Mouse (Mus musculus): ENCODE results near the gene Meis3. TPM values are rescaled to one million over a fixed set of nuclear protein-coding genes. Genes with fewer than 3 reads are reported as not detected.

Gene Meis3
- total RNA-seq, 2 experiments from 2014 or later, result 1.5 to 2.1 TPM

GRCm38 (mm10) chr7:16156105-16156714 is 18.7 kb upstream of the Meis3 start:
- DNase-seq, result no peak
- intact Hi-C loops (cut with DNase I), result no loop called here

DNA sequence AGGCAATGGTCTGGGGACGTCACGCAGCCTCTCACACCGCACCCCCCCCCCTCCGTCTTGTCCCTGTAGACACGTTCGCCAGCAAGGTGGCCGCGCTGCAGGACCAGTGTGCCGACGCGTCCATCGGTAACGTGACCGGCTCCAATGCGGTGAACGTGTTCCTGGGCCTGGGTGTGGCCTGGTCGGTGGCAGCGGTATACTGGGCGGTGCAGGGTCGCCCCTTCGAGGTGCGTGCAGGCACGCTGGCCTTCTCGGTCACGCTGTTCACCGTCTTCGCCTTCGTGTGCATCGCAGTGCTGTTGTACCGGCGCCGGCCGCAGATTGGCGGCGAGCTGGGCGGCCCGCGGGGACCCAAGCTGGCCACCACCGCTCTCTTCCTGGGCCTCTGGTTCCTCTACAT is 16.2 kb upstream of the Meis3 start:
- intact Hi-C loops (cut with DNase I), result no loop called here
- no peak for DNase-seq

DNA sequence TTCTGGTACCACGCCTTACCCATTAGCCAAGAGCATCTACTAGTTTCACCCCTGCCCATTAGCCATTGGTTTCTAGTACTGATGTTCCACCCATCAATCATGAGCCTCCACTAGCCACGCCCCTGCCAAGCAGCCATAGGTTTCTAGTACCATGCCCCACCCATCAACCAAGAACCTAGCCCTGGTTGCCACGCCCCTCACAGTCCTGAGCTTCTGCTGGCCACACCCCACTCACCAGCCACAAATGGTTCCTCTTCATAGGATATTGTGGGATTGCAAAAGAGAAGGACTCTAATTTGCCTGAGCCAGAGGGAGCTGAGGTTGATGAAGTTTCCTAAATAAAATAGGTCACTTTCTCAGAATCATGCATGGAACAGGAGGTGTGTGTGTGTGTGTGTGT is 14.2 kb upstream of the Meis3 start:
- intact Hi-C loops (cut with DNase I), result no loop called here

GRCm38 (mm10) chr7:16161302-16161701 is 13.6 kb upstream of the Meis3 start:
- no peak for DNase-seq
- intact Hi-C loops (cut with DNase I), result no loop called here

More for the DNA sequence above, 14.2 kb upstream of the Meis3 start:
- DNase-seq, result no peak

DNA sequence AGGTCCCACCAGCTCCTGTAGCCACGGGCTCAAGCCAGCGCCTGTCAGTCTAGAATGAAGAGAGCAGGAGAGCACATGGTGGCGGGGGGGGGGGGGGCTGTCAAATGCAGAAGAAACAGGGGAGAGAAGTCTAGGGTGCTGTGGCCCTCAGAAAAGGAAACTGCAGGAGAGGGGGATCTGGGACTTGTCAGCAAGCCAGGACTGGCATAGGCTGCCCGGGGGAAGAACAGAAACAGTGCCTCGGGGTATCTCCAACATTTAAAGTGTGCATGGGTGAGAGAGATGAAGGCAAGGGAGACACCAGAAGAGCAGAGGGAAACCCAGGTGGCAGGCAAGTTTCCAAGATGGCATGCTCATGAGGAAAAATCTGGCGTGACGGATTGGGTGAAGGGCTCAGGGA is 12.9 kb upstream of the Meis3 start:
- no peak for DNase-seq
- intact Hi-C loops (cut with DNase I), result no loop called here

DNA sequence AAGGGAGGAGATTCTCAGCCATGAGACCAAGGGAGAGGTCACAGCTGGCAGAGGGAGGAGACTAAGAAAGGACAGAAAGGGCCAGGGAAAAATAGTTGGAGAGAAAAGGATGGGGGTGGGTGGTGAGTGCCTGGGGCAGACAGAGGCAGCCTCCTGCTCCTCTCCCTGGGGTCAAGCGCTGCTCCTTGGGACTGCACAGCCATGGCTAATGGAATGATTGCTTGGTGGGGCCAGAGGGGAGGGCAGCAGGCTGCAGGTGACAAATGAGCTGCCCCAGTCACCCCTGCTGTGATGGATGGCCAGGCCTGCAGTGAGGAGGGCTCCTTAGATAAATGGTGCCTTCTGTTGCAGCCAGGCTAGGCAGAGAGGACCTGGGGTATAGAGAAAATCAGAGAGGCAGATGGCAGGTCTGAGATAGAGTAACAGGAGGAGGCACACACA is 2.7 kb upstream of the Meis3 start:
- intact Hi-C loops (cut with DNase I), result no loop called here
- DNase-seq, result no peak

- intact Hi-C loops (cut with DNase I), result no loop called here
- DNase-seq, result no peak
Observed at GRCm38 (mm10) chr7:16172586-16173140, 2.2 kb upstream of the Meis3 start.

GRCm38 (mm10) chr7:16173146-16173545 is 1.7 kb upstream of the Meis3 start:
- intact Hi-C loops (cut with DNase I), result no loop called here
- no peak for DNase-seq

DNA sequence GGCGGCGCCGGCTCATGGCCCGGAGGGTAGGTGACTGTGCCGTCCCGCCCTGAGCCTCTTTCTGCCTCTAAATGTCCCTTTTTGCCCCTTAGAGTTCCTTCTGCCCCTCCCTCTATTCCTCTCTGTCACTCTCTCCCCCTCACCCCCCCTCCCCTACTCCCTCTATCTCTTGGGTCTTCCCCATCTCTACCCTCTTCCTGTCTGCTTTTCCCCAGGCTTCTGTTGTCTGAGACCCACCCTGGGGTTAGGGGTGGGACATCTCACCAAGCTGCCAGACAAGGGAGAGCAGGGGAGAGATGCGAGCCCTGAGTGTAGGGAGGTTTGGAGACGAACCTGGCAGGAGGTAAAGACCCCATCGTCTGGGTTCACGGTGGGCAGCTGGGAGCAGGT is 647 bp downstream of the Meis3 start:
- intact Hi-C loops (cut with DNase I), result no loop called here
- no peak for DNase-seq

GRCm38 (mm10) chr7:16178114-16178513 is 3.2 kb downstream of the Meis3 start:
- no peak for DNase-seq
- intact Hi-C loops (cut with DNase I), result no loop called here

- peak in 1 of 2 experiments; percentile 31 for DNase-seq
- intact Hi-C loops (cut with DNase I), result loop anchor here (5.0 kb wide), 1 partner anchor 36 kb away; no protein-coding TSS in a partner anchor
Observed at GRCm38 (mm10) chr7:16183663-16184062, 8.8 kb downstream of the Meis3 start.

GRCm38 (mm10) chr7:16187494-16187893 is 12.6 kb downstream of the Meis3 start:
- no peak for DNase-seq
- intact Hi-C loops (cut with DNase I), result no loop called here

DNA sequence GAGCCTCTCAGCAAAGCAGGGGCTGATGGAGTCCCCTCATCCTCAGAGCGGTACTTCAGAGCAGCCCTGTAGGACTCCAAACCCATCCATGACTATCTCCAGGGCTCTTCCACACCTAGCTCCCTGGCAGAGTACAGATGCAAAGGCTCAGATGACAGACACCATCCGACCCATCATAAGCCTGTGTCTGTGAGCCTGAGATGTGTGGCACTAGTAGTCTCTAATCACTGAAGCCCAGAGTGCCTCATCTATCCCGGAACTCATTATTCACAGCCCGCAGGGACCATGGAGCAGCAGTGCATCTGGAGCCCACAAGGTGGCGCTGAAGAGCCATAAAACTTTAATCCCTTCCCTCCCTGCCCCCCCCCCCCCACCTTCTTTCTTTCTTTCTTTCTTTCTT is 17.4 kb downstream of the Meis3 start:
- peak; percentile 47 to 72 for DNase-seq
- intact Hi-C loops (cut with DNase I), result loop anchor here (1.0 kb wide), 1 partner anchor 71 kb away; no protein-coding TSS in a partner anchor

- intact Hi-C loops (cut with DNase I), result no loop called here
- DNase-seq, result no peak
Observed at GRCm38 (mm10) chr7:16193702-16194101, 18.8 kb downstream of the Meis3 start.

DNA sequence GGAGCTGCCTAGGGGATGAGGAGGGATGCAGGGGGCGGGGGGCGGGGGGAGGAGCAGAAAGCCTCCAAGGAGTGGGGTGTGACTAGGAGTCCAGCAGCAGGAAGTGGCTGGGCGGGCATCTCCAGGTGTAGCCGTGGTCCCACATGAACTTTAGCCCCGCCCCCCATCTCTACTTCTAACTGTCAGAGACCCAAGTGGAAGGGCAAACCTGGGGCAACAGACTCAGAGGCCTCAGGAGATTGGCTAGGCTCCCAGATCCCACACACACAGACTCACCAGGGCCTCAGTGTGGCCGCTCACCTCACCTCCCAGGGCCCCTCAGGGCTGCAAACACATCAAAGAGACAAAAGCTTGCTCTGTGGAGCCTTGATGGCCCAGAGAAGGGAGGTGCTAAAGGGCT is 21.7 kb downstream of the Meis3 start:
- intact Hi-C loops (cut with DNase I), result no loop called here

DNA sequence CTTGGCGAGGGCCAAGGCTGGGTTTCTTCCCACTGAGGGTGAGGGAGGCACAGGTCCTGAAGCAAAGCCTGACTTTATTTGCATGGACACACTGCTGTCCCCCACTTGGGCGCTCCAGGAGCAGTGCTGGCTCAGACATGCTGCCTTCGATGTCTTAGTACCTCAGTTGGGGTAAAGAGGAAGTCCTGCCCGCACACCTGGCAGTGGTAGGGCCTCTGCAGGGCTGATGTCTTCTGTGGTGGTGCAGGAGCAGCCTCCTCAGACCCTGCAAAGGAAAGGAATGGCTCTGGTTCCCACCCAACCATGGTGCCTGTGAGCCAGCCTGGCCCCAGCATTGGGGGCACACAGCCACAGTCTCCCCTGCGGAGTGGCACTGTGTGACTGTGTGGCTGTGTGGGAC is 22.3 kb downstream of the Meis3 start:
- intact Hi-C loops (cut with DNase I), result no loop called here
- DNase-seq, result no peak

More for the DNA sequence above, 21.7 kb downstream of the Meis3 start:
- no peak for DNase-seq

DNA sequence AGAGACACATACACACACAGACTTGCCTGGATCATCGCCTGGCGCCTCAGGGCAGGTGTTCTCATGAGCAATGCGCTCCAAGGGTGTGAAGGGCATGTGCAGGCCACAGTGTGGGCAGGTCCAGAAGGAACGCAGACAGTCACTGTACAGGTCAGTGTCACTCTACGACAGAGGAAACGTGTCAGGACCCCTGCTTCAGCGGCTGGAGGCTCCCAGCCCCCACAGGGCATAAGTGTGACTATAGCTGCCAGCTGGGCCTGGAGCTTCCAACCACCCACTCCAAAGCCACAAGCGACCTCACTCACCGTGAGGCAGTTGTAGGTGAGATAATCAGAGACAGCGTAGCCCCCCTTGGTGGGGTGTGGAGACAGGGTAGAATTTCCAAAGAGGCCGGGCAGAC is 23.6 kb downstream of the Meis3 start:
- no peak for DNase-seq
- intact Hi-C loops (cut with DNase I), result no loop called here

DNA sequence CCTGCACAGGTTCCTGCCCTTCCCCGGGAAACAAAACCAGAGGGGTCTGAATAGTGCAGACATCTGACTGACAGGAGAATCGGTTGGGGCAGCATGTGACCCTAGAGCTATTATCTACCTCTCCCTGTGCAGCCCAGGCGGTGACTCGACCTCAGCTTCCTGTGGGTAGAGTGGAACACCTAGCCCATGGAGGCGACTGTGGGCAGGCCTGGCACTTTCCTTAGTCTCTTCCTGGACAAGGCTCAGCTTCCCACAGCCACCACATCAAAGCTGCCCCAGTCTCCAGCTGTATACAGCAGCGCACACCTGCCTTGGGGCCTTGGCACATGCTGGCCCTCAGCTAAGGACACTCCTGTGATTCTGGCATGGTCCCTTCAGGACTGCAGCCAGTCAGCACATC is 26.2 kb downstream of the Meis3 start:
- intact Hi-C loops (cut with DNase I), result loop anchor here (10.0 kb wide), 2 partner anchors 56 to 164 kb away; no protein-coding TSS in a partner anchor
- no peak for DNase-seq

DNA sequence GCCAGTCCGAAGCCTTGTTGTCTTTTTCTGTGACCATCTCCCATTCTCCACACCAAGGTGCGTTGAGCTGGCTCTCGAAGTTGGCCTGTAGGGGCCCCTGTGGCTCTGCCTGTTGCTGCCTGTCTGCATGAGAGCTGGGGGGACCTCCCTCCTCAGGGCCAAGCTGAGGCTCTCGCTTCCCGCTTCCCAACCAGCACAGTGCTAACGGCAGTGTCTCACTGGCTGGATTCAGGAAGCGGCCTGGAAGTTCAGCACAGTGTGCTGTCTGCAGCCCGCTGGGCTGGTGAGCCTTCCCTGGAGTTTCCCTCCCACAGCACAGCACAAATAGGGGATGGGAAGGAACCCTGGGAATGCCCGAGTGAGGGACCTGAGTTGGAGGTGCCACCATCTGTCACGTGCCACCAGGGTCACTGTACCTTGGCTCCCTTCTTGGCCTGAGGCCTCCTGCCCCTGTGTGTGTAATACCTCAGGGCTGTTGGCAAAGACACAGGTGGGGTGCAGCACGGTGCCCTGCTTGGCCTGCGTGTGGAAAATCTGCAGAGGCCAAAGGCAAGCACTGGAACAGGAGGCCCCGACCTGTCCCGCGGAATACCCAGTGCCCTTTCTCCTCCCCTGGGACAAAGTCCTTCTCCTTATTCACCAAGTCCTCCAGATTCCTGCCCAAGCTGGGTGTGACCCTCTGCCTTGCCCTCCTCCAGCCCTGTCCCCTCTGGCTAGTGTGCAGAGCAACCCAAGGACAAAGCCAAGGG is 28.0 kb downstream of the Meis3 start:
- no peak for DNase-seq
- intact Hi-C loops (cut with DNase I), result loop anchor here (10.0 kb wide), 2 partner anchors 58 to 162 kb away; no protein-coding TSS in a partner anchor

- intact Hi-C loops (cut with DNase I), result loop anchor here (10.0 kb wide), 2 partner anchors 59 to 161 kb away; no protein-coding TSS in a partner anchor
Observed at GRCm38 (mm10) chr7:16203505-16203903, 28.6 kb downstream of the Meis3 start.

GRCm38 (mm10) chr7:16204791-16205190 is 29.9 kb downstream of the Meis3 start:
- no peak for DNase-seq
- intact Hi-C loops (cut with DNase I), result loop anchor here (10.0 kb wide), 2 partner anchors 60 to 160 kb away; no protein-coding TSS in a partner anchor

More at GRCm38 (mm10) chr7:16203505-16203903, 28.6 kb downstream of the Meis3 start:
- no peak for DNase-seq
